ENCODE assay signal across 7 mouse cellular contexts in the genomic region with DNA sequence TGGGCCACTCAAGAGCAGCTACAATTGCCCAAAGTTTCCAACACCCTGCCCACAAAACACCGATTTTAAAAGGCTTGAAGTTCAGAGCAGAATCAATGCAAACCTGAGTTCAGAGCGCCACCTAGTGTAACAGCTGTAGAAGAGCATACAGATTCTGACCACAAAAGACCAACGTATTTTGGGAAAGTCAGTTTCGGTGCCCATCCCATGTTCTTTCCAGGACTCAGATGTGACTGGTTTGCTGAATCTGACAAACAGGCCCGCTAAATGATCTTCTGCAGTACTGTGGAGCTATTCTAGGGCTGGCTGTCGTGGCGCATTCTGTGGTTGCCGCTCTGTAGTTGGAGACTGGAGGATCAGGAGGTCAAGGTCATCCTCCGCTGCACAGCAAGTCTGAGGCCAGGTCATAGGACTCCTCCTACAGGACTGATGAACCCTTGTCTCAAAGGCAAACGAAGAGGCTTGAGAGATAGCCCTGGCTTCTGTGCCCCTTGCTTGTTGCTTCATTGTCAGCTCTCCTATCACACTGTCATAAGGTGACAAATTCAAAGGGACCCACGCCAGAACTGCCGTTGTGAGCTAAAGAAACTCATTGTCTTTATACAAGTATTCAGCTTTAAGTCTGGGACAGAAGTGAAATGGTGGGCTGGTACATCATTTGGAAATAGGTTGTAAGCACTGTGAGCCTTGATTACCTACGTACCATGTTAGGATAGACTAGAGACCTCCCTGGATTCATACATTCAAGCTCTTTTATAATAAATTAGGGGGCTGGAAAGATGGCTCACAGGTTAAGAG. TPM values are rescaled to one million over a fixed set of nuclear protein-coding genes. Genes with fewer than 3 reads are reported as not detected.
A peak's percentile ranks its signal among the peaks of the same experiment; 100 is the strongest.
DNase-seq lines count a peak whose midpoint lies in the region; ATAC-seq and TF ChIP-seq lines count a peak whose summit lies in the region.

No protein-coding gene starts in this region.

- TF ChIP-seq RAD21 in MEL (IDR thresholded peaks at IDR 0.05; ENCODE audit: low read depth, low read length) = peak; percentile 82

- peak; percentile 54 to 85 (median 67) for TF ChIP-seq CTCF in MEL (IDR thresholded peaks at IDR 0.05 in 2 of 3, conservative IDR thresholded peaks at IDR 0.05 in 1 of 3; ENCODE audit: control insufficient read depth in 1 of 3, insufficient read depth in 1 of 3, low read depth in 2 of 3, low read length in 3 of 3, poor library complexity in 1 of 3, severe bottlenecking in 1 of 3)
- TF ChIP-seq CTCF in small intestine, adult 2 months (IDR thresholded peaks at IDR 0.05; ENCODE audit: extremely low read depth, insufficient read length, insufficient replicate concordance, low read depth, low read length) = 0 out of 2 replicates have a peak, but pooled peaks have one; percentile 41

- H3K36me3 ChIP-seq in MEL (ENCODE audit: control insufficient read depth in 1 of 2, insufficient read depth in 2 of 2, low read length in 2 of 2) (peaks cover 0 to 11% of the 10 kb centered on the region in 2 experiments; a peak in 2 of 4 replicates), macrophage (ENCODE audit: inconsistent target) (no peaks in the 10 kb centered on the region)
- H3K36me3 ChIP-seq in heart, embryonic 16.5 days (ENCODE audit: control insufficient read depth, insufficient read depth) = peaks cover 2% of the 10 kb centered on the region
- 0 out of 2 replicates have a peak, but pooled peaks cover 1% of the 10 kb centered on the region for H3K36me3 ChIP-seq in small intestine, adult 2 months (ENCODE audit: control insufficient read depth, insufficient read depth, low read length)

- peak overlapping the region; percentile 62 for H3K4me2 ChIP-seq in heart, embryonic 16.5 days (ENCODE audit: low read depth, low read length)

- DNase-seq in CD4-positive, CD25-positive, alpha-beta regulatory T cell, adult 2 months (ENCODE audit: low read depth, low spot score) = peak; percentile 87
- peak; percentile 68 for DNase-seq in MEL (ENCODE audit: low read depth, low spot score)
- peak; percentile 82 for DNase-seq in embryo, embryonic 11 days
- peak; percentile 54 for DNase-seq in kidney, postnatal 14 days

- 18% methylated on average over 13 of the region's 13 CpGs for WGBS in heart, embryonic 16.5 days
- 34% methylated on average over 12 of the region's 13 CpGs for WGBS in macrophage (ENCODE audit: missing documents)
- WGBS in small intestine, adult 2 months = 15% methylated on average over 13 of the region's 13 CpGs

- H3K27me3 ChIP-seq in MEL (ENCODE audit: control insufficient read depth in 1 of 2, insufficient read depth in 2 of 2, low read length in 2 of 2) = no peaks in the 10 kb centered on the region
- no peaks in the 10 kb centered on the region for H3K27me3 ChIP-seq in heart, embryonic 16.5 days (ENCODE audit: control insufficient read depth, insufficient read depth, low read length)
- H3K27me3 ChIP-seq in small intestine, adult 2 months (ENCODE audit: control insufficient read depth, insufficient read depth, low read length) = no peaks in the 10 kb centered on the region

- no peak for TF ChIP-seq POLR2A in MEL (IDR thresholded peaks at IDR 0.05; ENCODE audit: control insufficient read depth in 1 of 2, insufficient read depth in 1 of 2, low read depth in 1 of 2, low read length in 2 of 2, poor library complexity in 1 of 2)
- TF ChIP-seq POLR2A in small intestine, adult 2 months (IDR thresholded peaks at IDR 0.05; ENCODE audit: low read depth, low read length) = no peak

- TF ChIP-seq EP300 in MEL (IDR thresholded peaks at IDR 0.05; ENCODE audit: low read depth in 1 of 2, low read length in 2 of 2) = peak in 1 of 2 experiments; percentile 24; a peak in 1 of 4 replicates

- peak overlapping the region; percentile 63 to 86 for H3K4me3 ChIP-seq in MEL (ENCODE audit: control insufficient read depth in 1 of 2, insufficient read depth in 1 of 2, low read depth in 2 of 2, low read length in 2 of 2)
- H3K4me3 ChIP-seq in heart, embryonic 16.5 days (ENCODE audit: low read length) = peak overlapping the region; percentile 28
- H3K4me3 ChIP-seq in macrophage (ENCODE audit: inconsistent target) = peak overlapping the region; percentile 2; the same call in 1 of the 2 replicates
- H3K4me3 ChIP-seq in small intestine, adult 2 months (ENCODE audit: low read depth, low read length) = no peak overlapping the region; the same call in 1 of the 2 replicates

- 0 out of 2 replicates have a peak overlapping the region, but pooled peaks have one; percentile 9 for H3K27ac ChIP-seq in MEL (ENCODE audit: control insufficient read depth, low read depth, low read length)
- H3K27ac ChIP-seq in heart, embryonic 16.5 days (ENCODE audit: low read length) = peak overlapping the region; percentile 23; the same call in 1 of the 2 replicates
- H3K27ac ChIP-seq in macrophage = no peak overlapping the region
- H3K27ac ChIP-seq in small intestine, adult 2 months (ENCODE audit: insufficient read depth, low read depth, low read length) = no peak overlapping the region

- no peaks in the 10 kb centered on the region for H3K9me3 ChIP-seq in MEL (replicated peaks; ENCODE audit: insufficient read depth, low read length)
- H3K9me3 ChIP-seq in heart, embryonic 16.5 days (replicated peaks; ENCODE audit: control insufficient read depth, low read length) = no peaks in the 10 kb centered on the region

- peak overlapping the region; percentile 54 for H3K9ac ChIP-seq in MEL (ENCODE audit: control insufficient read depth, low read depth, low read length, poor library complexity, severe bottlenecking)
- peak overlapping the region; percentile 68 for H3K9ac ChIP-seq in heart, embryonic 16.5 days (ENCODE audit: low read length)

- H3K79me2 ChIP-seq in MEL (ENCODE audit: control insufficient read depth, insufficient read depth, low read length, poor library complexity) (peaks cover 14% of the 10 kb centered on the region), macrophage (ENCODE audit: inconsistent target) (no peaks in the 10 kb centered on the region)

- ATAC-seq in heart, embryonic 16.5 days (replicated peaks; ENCODE audit: extremely low read depth, insufficient read depth, low FRiP score) = no peak

- H3K4me1 ChIP-seq in MEL (ENCODE audit: control insufficient read depth in 1 of 2, insufficient read depth in 2 of 2, low read length in 2 of 2) = peaks cover 3 to 15% of the 10 kb centered on the region in 2 experiments
- H3K4me1 ChIP-seq in heart, embryonic 16.5 days (ENCODE audit: control insufficient read depth, insufficient read depth, low read length) = peaks cover 28% of the 10 kb centered on the region
- H3K4me1 ChIP-seq in small intestine, adult 2 months (ENCODE audit: control insufficient read depth, insufficient read depth, insufficient read length, low read length) = peaks cover 7% of the 10 kb centered on the region

RNA-seq across cellular contexts. Expression of a gene that starts 2.9 kb away (rescaled TPM):
- total RNA-seq in MEL (2012; rRNA removed) = 37.7 and 39.4 TPM in 2 replicates
- 100 to 1,000 TPM in 1 of 2 experiments, not detected in 1; 132 TPM for polyA plus RNA-seq in MEL (2012; ENCODE audit: insufficient read depth in 1 of 2, insufficient read length in 2 of 2, low read depth in 1 of 2, low replicate concordance in 2 of 2, missing spikeins in 1 of 2)
- polyA plus RNA-seq in heart, embryonic 16.5 days (2015; fragmentation: Nextera tagmentation; extraction: Ambion mirVana) = 45.8 and 47.8 TPM in 2 replicates
- total RNA-seq in macrophage (2018; cell fraction: chromatin; rRNA removed) = 10 to 100 TPM in 19 of 26 experiments, 1 to 10 TPM in 7; 5.0 to 40.8 (median 13.3) TPM
- total RNA-seq in macrophage (2018; cell fraction: cytosol; rRNA removed) = 10 to 100 TPM in 24 of 26 experiments, 1 to 10 TPM in 2; 9.1 to 21.5 (median 17.3) TPM
- total RNA-seq in macrophage (2018; cell fraction: nucleus; rRNA removed) = 10 to 100 TPM in 23 of 26 experiments, 1 to 10 TPM in 3; 6.5 to 62.9 (median 14.9) TPM
- 16.4 to 22.0 TPM (median 21.4 TPM) in 3 replicates for polyA plus RNA-seq in macrophage (2018)
- polyA plus RNA-seq in small intestine, adult 2 months (2012; rRNA removed) = 23.6 and 38.5 TPM in 2 replicates

RNA-seq across cellular contexts. Expression of a gene that starts 9.0 kb away (rescaled TPM):
- 8.0 and 10.2 TPM in 2 replicates for total RNA-seq in MEL (2012; rRNA removed)
- 10 to 100 TPM in 1 of 2 experiments, not detected in 1; 22.3 TPM for polyA plus RNA-seq in MEL (2012; ENCODE audit: insufficient read depth in 1 of 2, insufficient read length in 2 of 2, low read depth in 1 of 2, low replicate concordance in 2 of 2, missing spikeins in 1 of 2)
- polyA plus RNA-seq in heart, embryonic 16.5 days (2015; fragmentation: Nextera tagmentation; extraction: Ambion mirVana) = 17.2 and 18.5 TPM in 2 replicates
- 100 to 1,000 TPM in 7 of 26 experiments, 10 to 100 TPM in 19; 36.0 to 138 (median 82.2) TPM for total RNA-seq in macrophage (2018; cell fraction: chromatin; rRNA removed)
- total RNA-seq in macrophage (2018; cell fraction: cytosol; rRNA removed) = 10 to 100 TPM in 3 of 26 experiments, 1 to 10 TPM in 23; 5.7 to 12.4 (median 8.4) TPM
- 10 to 100 TPM; 16.9 to 81.8 (median 38.2) TPM for total RNA-seq in macrophage (2018; cell fraction: nucleus; rRNA removed)
- polyA plus RNA-seq in macrophage (2018) = 6.8 to 15.8 TPM (median 8.5 TPM) in 3 replicates
- 41.0 and 77.3 TPM in 2 replicates for polyA plus RNA-seq in small intestine, adult 2 months (2012; rRNA removed)

RNA-seq across cellular contexts. Expression of a gene that starts 25.7 kb away (rescaled TPM):
- total RNA-seq in MEL (2012; rRNA removed) = 2.0 and 2.6 TPM in 2 replicates
- polyA plus RNA-seq in MEL (2012; ENCODE audit: insufficient read depth in 1 of 2, insufficient read length in 2 of 2, low read depth in 1 of 2, low replicate concordance in 2 of 2, missing spikeins in 1 of 2) (1 to 10 TPM in 1 of 2 experiments, not detected in 1; 4.5 TPM), macrophage (2018) (1.3 to 3.5 TPM (median 2.8 TPM) in 3 replicates)
- polyA plus RNA-seq in heart, embryonic 16.5 days (2015; fragmentation: Nextera tagmentation; extraction: Ambion mirVana) = 0.64 and 0.67 TPM in 2 replicates
- total RNA-seq in macrophage (2018; cell fraction: chromatin; rRNA removed) = 10 to 100 TPM in 23 of 26 experiments, 1 to 10 TPM in 3; 7.2 to 46.1 (median 15.0) TPM
- 1 to 10 TPM; 2.1 to 4.4 (median 3.3) TPM for total RNA-seq in macrophage (2018; cell fraction: cytosol; rRNA removed)
- total RNA-seq in macrophage (2018; cell fraction: nucleus; rRNA removed) = 10 to 100 TPM in 8 of 26 experiments, 1 to 10 TPM in 18; 5.7 to 31.4 (median 9.1) TPM
- polyA plus RNA-seq in small intestine, adult 2 months (2012; rRNA removed) = 26.0 and 53.2 TPM in 2 replicates

RNA-seq across cellular contexts. Expression of a gene that starts 31.6 kb away (rescaled TPM):
- 65.7 and 71.9 TPM in 2 replicates for total RNA-seq in MEL (2012; rRNA removed)
- polyA plus RNA-seq in MEL (2012; ENCODE audit: insufficient read depth in 1 of 2, insufficient read length in 2 of 2, low read depth in 1 of 2, low replicate concordance in 2 of 2, missing spikeins in 1 of 2) (100 to 1,000 TPM; 211 to 245 TPM), macrophage (2018) (95.2 to 156 TPM (median 120 TPM) in 3 replicates)
- 80.2 and 86.7 TPM in 2 replicates for polyA plus RNA-seq in heart, embryonic 16.5 days (2015; fragmentation: Nextera tagmentation; extraction: Ambion mirVana)
- 100 to 1,000 TPM; 332 to 732 (median 556) TPM for total RNA-seq in macrophage (2018; cell fraction: chromatin; rRNA removed)
- 100 to 1,000 TPM in 16 of 26 experiments, 10 to 100 TPM in 10; 75.0 to 160 (median 109) TPM for total RNA-seq in macrophage (2018; cell fraction: cytosol; rRNA removed)
- total RNA-seq in macrophage (2018; cell fraction: nucleus; rRNA removed) = 100 to 1,000 TPM; 189 to 372 (median 269) TPM
- 99.0 and 171 TPM in 2 replicates for polyA plus RNA-seq in small intestine, adult 2 months (2012; rRNA removed)

RNA-seq across cellular contexts. Expression of a gene that starts 52.3 kb away (rescaled TPM):
- total RNA-seq in MEL (2012; rRNA removed) = 0.62 and 0.73 TPM in 2 replicates
- polyA plus RNA-seq in MEL (2012; ENCODE audit: insufficient read depth in 1 of 2, insufficient read length in 2 of 2, low read depth in 1 of 2, low replicate concordance in 2 of 2, missing spikeins in 1 of 2) = 1 to 10 TPM in 1 of 2 experiments, not detected in 1; 3.3 TPM
- polyA plus RNA-seq in heart, embryonic 16.5 days (2015; fragmentation: Nextera tagmentation; extraction: Ambion mirVana) = 362 and 381 TPM in 2 replicates
- 10 to 100 TPM in 23 of 26 experiments, 1 to 10 TPM in 3; 4.1 to 60.1 (median 22.4) TPM for total RNA-seq in macrophage (2018; cell fraction: chromatin; rRNA removed)
- 1 to 10 TPM in 3 of 26 experiments, under 1 TPM in 23; 0.06 to 1.9 (median 0.37) TPM for total RNA-seq in macrophage (2018; cell fraction: cytosol; rRNA removed)
- 10 to 100 TPM in 15 of 26 experiments, 1 to 10 TPM in 11; 1.5 to 26.8 (median 11.0) TPM for total RNA-seq in macrophage (2018; cell fraction: nucleus; rRNA removed)
- 0.21 to 0.59 TPM (median 0.39 TPM) in 3 replicates for polyA plus RNA-seq in macrophage (2018)
- polyA plus RNA-seq in small intestine, adult 2 months (2012; rRNA removed) = 3.2 and 5.0 TPM in 2 replicates

Comparison
In these comparisons a context has a peak if more than half of its experiments do, and no peak if none do; other contexts are left out.
1. H3K27ac ChIP-seq: peak in MEL (single experiment) and heart, embryonic 16.5 days (single experiment); none in macrophage (single experiment) and small intestine, adult 2 months (single experiment).
2. Peak in every context shown above with its lines, with median percentiles within 50 percentile points of each other: DNase-seq.